In the genomic region with DNA sequence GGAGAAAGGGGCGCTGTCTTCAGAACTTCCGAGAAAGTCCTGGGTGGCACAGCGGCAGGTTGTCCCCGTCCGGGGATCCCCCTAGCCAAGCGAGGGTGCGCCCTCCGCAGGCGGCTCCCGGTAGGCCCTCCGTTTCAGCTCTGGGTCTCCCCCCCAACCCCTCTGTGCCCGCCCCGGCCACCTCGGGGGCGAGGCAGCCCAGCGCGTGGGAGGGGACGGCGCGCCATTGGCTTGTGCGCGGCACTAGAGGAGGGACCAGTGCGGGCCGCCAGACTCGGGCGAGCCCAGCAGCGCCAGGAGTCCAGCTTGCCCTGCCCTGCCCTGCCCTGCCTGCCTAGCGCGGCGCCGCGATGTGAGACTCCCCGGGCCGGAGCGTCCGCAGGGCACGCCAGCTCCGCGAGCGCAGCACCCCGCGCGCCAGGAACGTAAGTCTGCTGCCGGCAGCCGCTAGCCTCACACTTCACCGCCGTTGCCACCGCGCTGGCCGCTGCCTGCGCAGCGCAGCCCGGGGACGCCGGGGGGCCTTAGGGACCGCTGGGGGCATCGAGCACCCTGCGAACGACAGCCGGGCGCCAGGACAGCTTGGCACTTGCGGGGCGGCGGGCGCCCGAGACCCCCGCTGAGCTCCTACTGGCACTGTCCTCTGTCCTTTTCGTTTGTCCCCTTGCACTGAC, we compare ENCODE assay signal across 8 mouse cellular contexts. TPM values are rescaled to one million over a fixed set of nuclear protein-coding genes. Genes with fewer than 3 reads are reported as not detected.
DNase-seq lines count a peak whose midpoint lies in the region; ATAC-seq lines count a peak whose summit lies in the region.

A gene (plus strand): TSS at position 226 of the 674 bp plus-strand sequence.

- H3K36me3 ChIP-seq in intestine, embryonic 15.5 days = no peaks in the 10 kb centered on the region

- peak within 1 kb of the TSS; percentile 100 for H3K4me2 ChIP-seq in intestine, embryonic 15.5 days (replicated peaks)

- peaks cover 52% of the 10 kb centered on the region for H3K4me1 ChIP-seq in intestine, embryonic 15.5 days (replicated peaks)

- peak within 1 kb of the TSS; percentile 77 for H3K4me3 ChIP-seq in intestine, embryonic 15.5 days (replicated peaks)

- peak; percentile 96 for DNase-seq in adrenal gland, postnatal 10 days
- peak; percentile 72 for DNase-seq in embryo, embryonic 11.5 days (ENCODE audit: low read depth, low spot score)
- no peak for DNase-seq in gonadal fat pad, adult 2 months (ENCODE audit: low read depth)
- peak; percentile 93 for DNase-seq in left cerebral cortex, postnatal 4 days
- DNase-seq in mesoderm, embryonic 11.5 days (ENCODE audit: low read depth, low spot score) = peak; percentile 89
- DNase-seq in right cerebral cortex, postnatal 25 days = peak; percentile 76
- DNase-seq in urinary bladder, postnatal 36 days (ENCODE audit: low spot score in 2 of 2) = peak; percentile 81 to 87

- 2% methylated on average over 68 of the region's 69 CpGs for WGBS in intestine, embryonic 15.5 days

- no peaks in the 10 kb centered on the region for H3K9me3 ChIP-seq in intestine, embryonic 15.5 days

- H3K27me3 ChIP-seq in intestine, embryonic 15.5 days (replicated peaks) = no peaks in the 10 kb centered on the region

- H3K9ac ChIP-seq in intestine, embryonic 15.5 days = peak within 1 kb of the TSS; percentile 79

- H3K27ac ChIP-seq in intestine, embryonic 15.5 days = peak within 1 kb of the TSS; percentile 77

- peak; percentile 91 for ATAC-seq in intestine, embryonic 15.5 days

- intact Hi-C loops in left cerebral cortex, postnatal 4 days (cut with DNase I) = no loop called here

RNA-seq across cellular contexts. Expression of the gene that starts here (rescaled TPM):
- 10 to 100 TPM; 87.9 to 89.8 TPM for total RNA-seq in adrenal gland, postnatal 10 days (2021)
- 51.6 and 59.3 TPM in 2 replicates for polyA plus RNA-seq in gonadal fat pad, adult 2 months (2012; rRNA removed)
- polyA plus RNA-seq in intestine, embryonic 15.5 days (2015; fragmentation: Nextera tagmentation; extraction: Ambion mirVana) = 36.0 and 38.8 TPM in 2 replicates
- 10 to 100 TPM; 89.0 to 93.9 TPM for total RNA-seq in left cerebral cortex, postnatal 4 days (2021)
